Mouse (Mus musculus): ENCODE measurements at regions not wholly inside any gene's neighbourhood (a gene's known extent, or its start where the extent isn't known, plus 50 kb on each side); places are given as distances from the start of the nearest gene placed in this dataset.

- DNase-seq (ENCODE audit: low spot score): no peak
Measured at GRCm38 (mm10) chr13:39351606-39352005, 390.9 kb upstream of the Slc35b3 start.

GRCm38 (mm10) chr13:39350668-39351067, 390.0 kb upstream of the Slc35b3 start:
- DNase-seq (ENCODE audit: low spot score): no peak

GRCm38 (mm10) chr13:39347761-39348160, 387.1 kb upstream of the Slc35b3 start:
- DNase-seq (ENCODE audit: low spot score): no peak

- no peak for DNase-seq (ENCODE audit: low spot score)
Measured at GRCm38 (mm10) chr13:39334874-39335273, 374.2 kb upstream of the Slc35b3 start.

GRCm38 (mm10) chr13:39329794-39330193, 369.1 kb upstream of the Slc35b3 start:
- no peak for DNase-seq (ENCODE audit: low spot score)

- DNase-seq (ENCODE audit: low spot score): no peak
Measured at GRCm38 (mm10) chr13:39326176-39326575, 365.5 kb upstream of the Slc35b3 start.

- DNase-seq (ENCODE audit: low spot score): no peak
Measured at GRCm38 (mm10) chr13:39321111-39321510, 360.4 kb upstream of the Slc35b3 start.

GRCm38 (mm10) chr13:39309758-39310157, 349.1 kb upstream of the Slc35b3 start:
- no peak for DNase-seq (ENCODE audit: low spot score)

- no peak for DNase-seq (ENCODE audit: low spot score)
Measured at GRCm38 (mm10) chr13:39307845-39308244, 347.2 kb upstream of the Slc35b3 start.

GRCm38 (mm10) chr13:39306851-39307250, 346.2 kb upstream of the Slc35b3 start:
- no peak for DNase-seq (ENCODE audit: low spot score)

GRCm38 (mm10) chr13:39297129-39297528, 336.5 kb upstream of the Slc35b3 start:
- no peak for DNase-seq (ENCODE audit: low spot score)

GRCm38 (mm10) chr13:39290216-39290960, 329.7 kb upstream of the Slc35b3 start:
- no peak for DNase-seq (ENCODE audit: low spot score)

GRCm38 (mm10) chr13:39282272-39282671, 321.6 kb upstream of the Slc35b3 start:
- DNase-seq (ENCODE audit: low spot score): no peak

GRCm38 (mm10) chr13:39278101-39278500, 317.4 kb upstream of the Slc35b3 start:
- no peak for DNase-seq (ENCODE audit: low spot score)

- DNase-seq (ENCODE audit: low spot score): no peak
Measured at GRCm38 (mm10) chr13:39266024-39266423, 305.3 kb upstream of the Slc35b3 start.

- DNase-seq (ENCODE audit: low spot score): no peak
Measured at GRCm38 (mm10) chr13:39256708-39257107, 296.0 kb upstream of the Slc35b3 start.

GRCm38 (mm10) chr13:39255338-39255737, 294.7 kb upstream of the Slc35b3 start:
- DNase-seq (ENCODE audit: low spot score): no peak

- no peak for DNase-seq (ENCODE audit: low spot score)
Measured at GRCm38 (mm10) chr13:39252591-39252990, 291.9 kb upstream of the Slc35b3 start.

- DNase-seq (ENCODE audit: low spot score): no peak
Measured at GRCm38 (mm10) chr13:39250096-39250495, 289.4 kb upstream of the Slc35b3 start.

GRCm38 (mm10) chr13:39226829-39227228, 266.2 kb upstream of the Slc35b3 start:
- no peak for DNase-seq (ENCODE audit: low spot score)

- DNase-seq (ENCODE audit: low spot score): no peak
Measured at GRCm38 (mm10) chr13:39225651-39226050, 265.0 kb upstream of the Slc35b3 start.

- DNase-seq (ENCODE audit: low spot score): no peak
Measured at GRCm38 (mm10) chr13:39211076-39211475, 250.4 kb upstream of the Slc35b3 start.

- DNase-seq (ENCODE audit: low spot score): no peak
Measured at GRCm38 (mm10) chr13:39183715-39184179, 223.1 kb upstream of the Slc35b3 start.

- no peak for DNase-seq (ENCODE audit: low spot score)
Measured at GRCm38 (mm10) chr13:39161980-39162379, 201.3 kb upstream of the Slc35b3 start.
